Mouse (Mus musculus): ENCODE results near the gene Ubtd2.

The Ubtd2 gene

DNA sequence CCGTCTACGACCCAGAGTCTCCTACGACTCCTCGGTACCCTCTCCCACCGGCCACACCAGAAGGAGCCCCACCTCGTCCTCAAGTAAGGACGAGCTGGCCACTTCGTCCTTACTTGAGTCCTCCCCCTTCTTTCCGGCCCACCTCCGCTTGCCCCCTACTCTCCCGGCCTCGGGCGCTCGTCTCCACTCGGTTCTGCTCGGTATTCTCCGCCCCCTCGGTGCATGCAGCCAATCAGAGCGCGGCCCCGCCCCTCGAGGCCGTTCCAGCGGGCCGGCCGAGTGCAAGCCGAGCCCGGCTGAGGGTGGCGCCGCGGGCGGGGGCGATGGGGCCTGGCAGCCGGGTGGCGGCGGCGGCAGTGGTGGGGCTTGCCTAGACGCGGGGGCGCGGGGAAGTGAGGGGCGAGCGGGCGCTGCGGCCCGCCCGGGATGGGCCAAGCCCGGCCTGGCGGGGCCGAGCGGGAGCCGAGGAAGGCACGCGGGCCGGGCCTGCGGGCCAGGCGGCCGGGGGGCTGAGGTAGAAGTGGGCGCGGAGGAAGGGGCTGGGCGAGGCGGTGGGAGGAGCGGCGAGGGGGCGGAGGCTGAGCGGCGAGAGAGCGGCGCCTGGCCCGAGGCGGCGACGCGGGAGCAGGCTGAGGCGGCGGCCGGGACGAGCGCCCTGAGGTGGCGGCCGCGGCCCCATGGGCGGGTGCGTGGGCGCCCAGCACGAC lies at the start of gene Ubtd2:
Gene Ubtd2, plus strand, starts transcription at position 571 of the 707 bp plus-strand sequence.
- peak; percentile 95 for ATAC-seq (ENCODE audit: insufficient number of reproducible peaks, low FRiP score, low TSS enrichment)

DNA sequence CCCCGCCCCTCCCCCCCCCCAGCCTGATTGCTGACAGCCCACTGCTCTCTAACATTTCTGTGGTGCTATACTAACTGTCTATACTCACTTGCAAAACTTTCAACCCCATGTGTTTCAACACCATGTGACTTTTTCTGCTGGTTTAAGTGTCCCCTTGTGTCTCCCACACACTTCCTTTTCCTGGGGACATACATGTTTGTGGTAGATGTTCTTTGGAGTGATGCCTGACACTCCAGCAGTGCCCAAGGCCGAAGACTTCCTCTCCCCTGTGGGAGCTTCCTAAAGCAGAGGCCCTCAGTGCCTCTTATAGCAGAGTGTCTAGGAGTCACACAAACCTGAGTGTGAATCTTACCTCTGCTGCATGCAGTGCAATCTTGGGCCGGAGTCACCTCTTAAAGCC lies 47.3 kb upstream of the Ubtd2 start:
- ATAC-seq (ENCODE audit: insufficient number of reproducible peaks, low FRiP score, low TSS enrichment), result no peak

DNA sequence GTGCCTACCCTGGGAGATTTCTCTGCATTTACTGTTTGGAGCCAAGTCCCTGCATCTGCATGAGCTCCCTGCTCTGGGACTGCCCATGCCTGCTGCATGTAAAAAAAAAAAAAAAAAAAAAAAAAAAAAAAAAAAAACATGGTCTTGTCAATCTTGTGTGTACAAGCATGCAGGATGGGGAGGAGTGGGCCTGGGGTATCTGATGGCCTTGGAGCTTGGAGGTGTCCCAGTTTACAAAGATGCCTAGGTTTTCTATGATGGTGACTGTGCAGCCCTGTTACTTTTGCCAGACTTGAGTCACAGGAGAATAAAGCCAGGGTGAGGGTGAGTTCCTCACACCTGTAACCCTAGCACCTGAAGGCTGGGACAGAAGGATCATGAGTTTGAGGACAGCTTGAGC lies 46.1 kb upstream of the Ubtd2 start:
- no peak for ATAC-seq (ENCODE audit: insufficient number of reproducible peaks, low FRiP score, low TSS enrichment)

DNA sequence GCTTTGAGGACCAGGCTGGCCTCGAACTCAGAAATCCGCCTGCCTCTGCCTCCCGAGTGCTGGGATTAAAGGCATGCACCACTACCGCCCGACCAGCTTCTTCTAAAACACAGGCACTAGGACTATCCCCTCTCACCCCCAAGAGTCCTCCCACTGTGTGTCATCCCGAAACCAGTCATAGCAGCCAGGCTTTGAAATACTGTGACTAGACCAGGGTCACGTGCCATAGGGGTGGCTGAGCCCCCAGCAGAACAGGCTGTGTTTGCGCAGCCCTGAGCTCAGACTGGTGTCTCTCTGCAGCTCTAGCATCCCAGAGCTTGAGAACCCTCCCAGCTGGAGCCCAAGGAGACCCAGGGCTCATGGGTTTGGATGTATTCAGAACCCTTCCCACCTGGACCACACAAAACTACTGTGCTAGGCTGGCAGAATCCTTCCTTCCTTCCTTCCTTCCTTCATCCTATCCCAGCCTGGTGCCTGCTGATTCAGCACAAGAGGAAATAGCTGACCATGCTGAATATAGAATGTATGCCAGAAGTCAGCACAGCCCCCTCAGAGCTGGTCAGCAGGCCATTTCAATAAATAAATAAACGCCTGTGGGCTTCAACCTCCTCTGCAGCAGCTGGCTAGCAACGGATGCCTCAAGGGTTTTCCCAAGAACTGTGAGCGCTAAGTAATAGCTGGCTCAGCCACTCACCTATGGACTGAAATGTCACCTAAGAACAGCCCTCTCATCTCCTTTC lies 45.2 kb upstream of the Ubtd2 start:
- no peak for ATAC-seq (ENCODE audit: insufficient number of reproducible peaks, low FRiP score, low TSS enrichment)

DNA sequence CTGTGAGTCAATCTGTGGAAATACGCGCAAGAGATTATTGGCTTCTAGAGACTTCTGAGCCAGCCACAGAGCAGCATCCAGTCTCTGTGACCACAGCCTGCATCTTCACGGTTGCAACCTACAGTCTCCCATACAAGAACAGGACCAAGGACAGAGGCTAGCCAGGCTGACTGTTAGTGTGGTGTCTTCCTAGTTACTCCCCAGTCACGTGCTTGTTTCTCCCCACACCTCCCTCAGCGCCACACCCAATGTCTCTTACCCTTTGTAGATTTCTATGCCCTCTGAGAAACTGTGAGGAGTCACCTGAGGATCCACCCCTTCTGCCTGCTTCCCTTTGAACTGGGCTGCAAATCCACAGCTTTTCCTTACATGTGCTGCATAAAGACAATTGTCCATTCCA lies 35.2 kb upstream of the Ubtd2 start:
- ATAC-seq (ENCODE audit: insufficient number of reproducible peaks, low FRiP score, low TSS enrichment), result no peak

DNA sequence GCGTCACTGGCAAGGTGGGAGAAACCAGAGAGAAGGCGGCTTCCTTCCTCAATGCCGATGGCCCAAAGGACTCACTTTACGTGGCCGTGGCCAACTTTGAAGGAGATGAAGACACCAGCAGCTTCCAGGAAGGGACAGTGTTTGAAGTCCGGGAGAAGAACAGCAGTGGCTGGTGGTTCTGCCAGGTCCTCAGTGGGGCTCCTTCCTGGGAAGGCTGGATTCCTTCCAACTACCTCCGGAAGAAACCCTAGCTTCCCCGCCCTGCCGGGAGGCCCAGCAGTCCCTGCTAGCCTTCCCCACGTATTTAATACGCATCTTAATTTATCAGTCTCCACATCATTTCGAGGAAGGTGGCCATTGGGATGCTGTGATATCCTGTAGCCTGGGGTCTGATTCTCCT lies 31.9 kb upstream of the Ubtd2 start:
- peak; percentile 8; the same call in 1 of the 2 replicates for ATAC-seq (ENCODE audit: insufficient number of reproducible peaks, low FRiP score, low TSS enrichment)

DNA sequence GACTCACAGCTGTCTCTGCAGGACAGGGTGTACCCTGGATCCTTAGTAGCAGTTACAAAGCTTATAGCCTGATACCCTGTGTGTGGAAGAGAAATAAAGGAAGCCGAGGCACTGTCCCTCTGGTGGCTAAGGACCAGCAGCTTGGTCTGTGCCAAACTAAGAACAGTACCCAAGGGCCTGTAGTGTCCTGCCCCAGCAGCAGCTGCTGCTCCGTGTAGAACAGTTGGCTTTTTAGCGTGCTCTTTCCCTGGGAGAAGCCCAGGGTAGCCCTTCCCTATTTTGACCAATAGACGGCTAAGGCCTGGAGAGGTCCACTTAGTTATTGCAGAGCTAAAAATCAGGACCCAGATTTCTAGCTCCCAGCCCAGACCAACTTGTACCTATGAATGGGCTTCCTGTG lies 30.6 kb upstream of the Ubtd2 start:
- ATAC-seq (ENCODE audit: insufficient number of reproducible peaks, low FRiP score, low TSS enrichment), result no peak

DNA sequence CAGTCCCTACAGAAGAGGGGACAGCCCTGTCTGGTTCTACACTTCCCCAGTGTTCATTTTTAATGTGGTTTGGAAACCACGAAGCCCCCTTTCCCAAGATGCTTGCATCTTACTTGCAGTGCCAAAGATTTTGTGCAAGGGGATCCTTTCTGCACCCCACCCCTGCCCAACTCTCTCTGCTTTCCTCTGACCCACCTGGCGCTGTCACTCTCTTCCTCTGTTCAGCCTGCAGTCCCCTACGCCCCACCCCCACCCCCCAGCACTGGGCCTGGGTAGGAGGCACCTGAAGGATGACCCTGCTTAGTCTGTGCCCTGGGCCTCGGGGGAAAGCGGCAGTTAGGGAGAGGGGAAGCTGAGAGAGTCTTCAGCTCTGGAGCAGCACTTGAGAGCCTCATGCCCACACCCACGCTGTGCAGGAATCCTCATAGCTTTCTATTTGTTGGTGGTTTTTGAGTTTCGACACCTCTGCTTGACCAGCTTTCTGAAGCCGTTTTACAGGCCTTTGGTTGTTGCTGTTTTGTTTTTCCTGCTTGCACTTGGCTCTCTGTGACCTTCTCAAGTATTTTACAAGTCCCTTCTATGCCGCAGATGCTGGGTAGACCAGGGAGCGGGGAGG lies 30.0 kb upstream of the Ubtd2 start:
- ATAC-seq (ENCODE audit: insufficient number of reproducible peaks, low FRiP score, low TSS enrichment), result no peak

DNA sequence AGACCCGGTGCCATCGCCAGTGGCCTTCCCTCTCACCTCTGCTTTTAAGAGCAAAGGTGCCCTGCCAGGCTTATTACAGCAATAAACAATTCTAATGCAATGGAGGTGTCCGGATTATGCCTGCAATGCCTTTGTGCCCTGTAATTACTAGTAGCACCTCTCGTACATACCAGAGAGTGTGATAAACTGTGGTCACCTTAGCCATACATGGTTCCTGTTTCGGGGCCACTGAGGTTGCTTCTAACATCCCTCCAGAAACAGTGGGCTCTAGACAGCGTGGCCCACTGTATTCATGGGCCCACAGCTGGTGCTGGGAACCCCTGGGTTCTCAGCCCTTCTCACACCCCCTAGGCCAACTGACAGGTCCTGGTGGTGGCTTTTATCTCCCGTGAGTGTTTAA lies 27.6 kb upstream of the Ubtd2 start:
- ATAC-seq (ENCODE audit: insufficient number of reproducible peaks, low FRiP score, low TSS enrichment), result no peak

DNA sequence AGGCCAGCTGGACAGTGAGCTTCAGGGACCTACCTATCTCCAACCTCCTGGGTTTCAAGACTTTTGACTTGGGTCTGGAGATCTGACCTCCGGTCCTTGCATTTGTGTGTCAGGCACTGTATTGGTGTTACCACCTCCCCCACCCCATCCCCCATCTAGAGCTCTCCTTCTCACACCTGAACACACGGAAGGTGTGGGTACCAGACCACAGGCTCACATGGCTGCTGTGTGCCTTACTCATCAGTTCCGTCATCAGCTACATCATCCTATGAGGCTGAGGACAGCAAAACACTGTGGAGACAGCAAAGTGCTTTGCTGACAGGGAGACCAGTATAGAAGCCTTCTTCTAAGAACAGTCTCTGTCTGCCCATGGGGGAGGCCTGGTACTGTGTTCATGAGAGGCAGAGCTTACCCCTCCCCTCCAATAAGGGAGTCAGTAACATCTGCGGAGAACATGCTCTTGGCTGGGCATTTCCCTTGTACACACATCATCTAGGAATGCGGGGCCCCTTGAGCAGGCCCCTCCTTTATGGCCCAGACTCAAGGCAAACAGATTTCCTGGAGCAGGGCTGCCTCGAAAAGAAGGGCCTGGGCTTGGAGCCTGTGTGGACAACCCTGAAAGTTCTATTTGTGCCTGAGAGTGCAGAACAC lies 19.6 kb upstream of the Ubtd2 start:
- no peak for ATAC-seq (ENCODE audit: insufficient number of reproducible peaks, low FRiP score, low TSS enrichment)

DNA sequence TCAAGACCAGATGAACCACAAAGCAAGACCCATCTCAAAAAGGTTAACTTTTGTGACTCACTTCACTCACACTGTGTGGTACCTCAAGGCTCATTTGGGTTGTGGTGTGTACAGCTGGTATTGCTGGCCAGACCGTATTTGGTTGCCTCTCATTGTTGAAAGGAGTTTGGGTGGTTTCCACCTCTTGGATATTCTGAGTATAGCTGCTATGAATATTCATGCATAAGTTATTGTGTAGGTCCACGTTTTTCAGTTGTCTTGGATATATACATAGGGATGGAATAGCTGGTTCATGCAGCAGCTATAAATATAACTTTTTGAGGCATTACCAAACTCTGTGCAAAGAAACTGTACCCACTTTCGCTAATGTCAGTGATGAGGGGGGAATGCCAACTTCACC lies 12.6 kb upstream of the Ubtd2 start:
- no peak for ATAC-seq (ENCODE audit: insufficient number of reproducible peaks, low FRiP score, low TSS enrichment)

DNA sequence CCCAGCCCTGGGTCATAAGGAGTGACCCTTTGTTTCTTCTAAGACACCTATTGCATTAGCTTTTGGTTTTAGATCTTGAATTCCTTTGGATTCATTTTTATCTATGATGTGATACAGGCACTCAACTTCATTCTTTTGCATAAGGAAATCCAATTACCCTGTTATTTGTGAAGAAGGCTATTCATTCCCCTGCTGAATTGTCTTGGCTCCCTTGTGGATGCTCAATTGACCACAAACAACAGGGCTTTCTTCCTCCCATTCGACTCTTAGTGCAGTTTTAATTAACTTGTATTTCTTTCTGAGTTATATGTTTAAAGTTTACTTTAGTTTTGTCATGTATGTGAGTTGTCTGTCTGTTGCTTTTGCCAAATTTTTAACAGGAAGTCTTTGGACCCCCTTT lies 10.9 kb upstream of the Ubtd2 start:
- ATAC-seq (ENCODE audit: insufficient number of reproducible peaks, low FRiP score, low TSS enrichment), result no peak

DNA sequence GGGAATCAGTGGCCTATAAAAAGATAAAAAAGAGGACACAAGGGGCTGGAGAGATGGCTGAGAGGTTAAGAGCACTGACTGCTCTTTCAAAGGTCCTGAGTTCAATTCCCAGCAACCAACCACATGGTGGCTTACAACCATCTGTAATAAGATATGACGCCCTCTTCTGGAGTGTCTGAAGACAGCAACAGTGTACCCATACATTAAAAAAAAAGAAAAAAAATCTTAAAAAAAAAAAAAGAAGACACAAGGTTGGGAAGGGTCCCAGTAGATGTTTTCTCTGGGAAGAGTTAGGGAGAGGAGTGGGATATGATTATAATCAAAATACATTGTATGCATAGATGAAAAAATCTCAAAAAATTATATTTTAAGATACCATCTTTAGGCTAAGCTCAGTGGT lies 10.0 kb upstream of the Ubtd2 start:
- ATAC-seq (ENCODE audit: insufficient number of reproducible peaks, low FRiP score, low TSS enrichment), result no peak

DNA sequence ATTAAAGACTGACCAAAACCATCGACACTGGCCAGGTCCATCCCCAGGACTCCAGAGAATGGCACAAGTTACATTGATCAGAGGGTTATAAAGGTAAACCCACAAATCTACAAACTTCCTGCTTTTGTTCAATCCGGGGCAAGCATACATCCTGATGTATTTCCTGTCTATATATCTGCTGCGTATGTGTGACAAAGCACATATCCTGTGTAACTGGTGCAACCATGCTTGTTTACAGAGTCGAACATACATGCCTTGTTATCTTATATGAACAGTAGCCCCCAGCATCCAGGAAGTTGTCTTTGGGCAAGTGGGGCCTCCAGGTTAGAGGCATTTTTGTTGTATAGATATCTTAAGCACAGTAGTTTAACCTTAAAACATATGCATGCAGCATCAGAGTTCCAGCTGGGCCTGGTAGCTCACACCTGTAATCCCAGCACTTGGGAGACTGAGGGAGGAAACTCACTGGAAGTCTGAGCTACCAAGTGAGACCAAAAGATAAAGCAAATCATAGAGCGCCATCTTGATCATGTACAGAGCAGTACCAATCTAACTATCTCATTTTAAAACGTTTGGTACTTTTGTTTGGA lies 9.4 kb upstream of the Ubtd2 start:
- ATAC-seq (ENCODE audit: insufficient number of reproducible peaks, low FRiP score, low TSS enrichment), result no peak

DNA sequence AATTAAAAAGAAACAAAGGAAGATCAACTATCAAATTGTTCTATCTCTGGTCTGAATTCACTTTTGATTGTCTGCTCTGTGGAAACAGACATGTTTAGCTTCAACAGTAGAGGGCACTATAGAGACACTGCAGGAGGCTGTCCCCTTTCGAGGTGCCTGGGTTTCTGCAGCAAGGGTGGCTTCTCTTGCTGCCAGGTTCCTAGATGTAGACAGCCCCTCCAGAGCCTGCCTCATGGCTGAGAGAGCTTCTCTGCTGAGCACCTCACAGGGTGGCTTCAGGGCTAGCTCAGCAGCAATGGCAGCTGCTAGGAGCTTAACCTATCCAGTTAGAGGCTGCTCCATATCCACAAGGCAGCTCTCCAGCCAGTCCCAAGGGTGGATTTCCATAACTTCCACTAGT lies 5.0 kb upstream of the Ubtd2 start:
- peak; percentile 47 for ATAC-seq (ENCODE audit: insufficient number of reproducible peaks, low FRiP score, low TSS enrichment)

DNA sequence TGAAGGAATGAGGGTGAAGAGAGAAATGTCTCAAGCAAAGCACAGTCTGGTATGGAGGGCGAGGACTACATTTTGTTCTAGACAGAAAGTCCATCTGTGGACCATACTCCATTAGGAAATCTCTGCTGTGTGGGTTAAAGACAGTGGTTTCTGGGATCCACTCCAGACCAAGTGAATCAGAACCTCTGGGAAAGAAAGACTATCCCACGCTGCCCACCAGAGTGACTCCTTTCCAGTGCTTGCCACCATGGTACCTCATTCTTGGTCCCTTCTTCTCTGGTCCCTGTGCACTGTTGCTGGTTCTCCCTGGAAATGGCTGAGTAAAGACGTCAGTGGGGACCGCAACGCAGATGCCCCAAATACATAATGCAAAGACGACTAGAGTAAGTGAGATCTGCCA lies 3.9 kb upstream of the Ubtd2 start:
- ATAC-seq (ENCODE audit: insufficient number of reproducible peaks, low FRiP score, low TSS enrichment), result no peak

DNA sequence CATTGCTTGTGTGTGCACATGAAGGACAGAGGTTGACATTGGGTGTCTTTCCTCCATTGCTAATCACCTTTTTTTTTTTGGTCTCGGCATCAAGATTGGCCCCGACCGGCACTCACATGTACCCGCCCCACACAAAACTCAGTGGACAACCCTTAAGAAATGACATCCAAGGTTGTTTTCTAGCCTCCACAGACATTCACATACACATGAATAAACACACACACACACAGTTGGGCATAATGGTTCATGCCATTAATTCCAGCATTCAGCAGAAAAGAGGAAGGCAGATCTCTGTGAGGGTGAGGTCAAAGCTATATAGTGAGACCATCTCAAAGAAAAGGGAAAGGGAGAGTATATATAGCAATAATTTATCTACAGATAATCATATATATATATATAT lies 2.4 kb upstream of the Ubtd2 start:
- ATAC-seq (ENCODE audit: insufficient number of reproducible peaks, low FRiP score, low TSS enrichment), result no peak

DNA sequence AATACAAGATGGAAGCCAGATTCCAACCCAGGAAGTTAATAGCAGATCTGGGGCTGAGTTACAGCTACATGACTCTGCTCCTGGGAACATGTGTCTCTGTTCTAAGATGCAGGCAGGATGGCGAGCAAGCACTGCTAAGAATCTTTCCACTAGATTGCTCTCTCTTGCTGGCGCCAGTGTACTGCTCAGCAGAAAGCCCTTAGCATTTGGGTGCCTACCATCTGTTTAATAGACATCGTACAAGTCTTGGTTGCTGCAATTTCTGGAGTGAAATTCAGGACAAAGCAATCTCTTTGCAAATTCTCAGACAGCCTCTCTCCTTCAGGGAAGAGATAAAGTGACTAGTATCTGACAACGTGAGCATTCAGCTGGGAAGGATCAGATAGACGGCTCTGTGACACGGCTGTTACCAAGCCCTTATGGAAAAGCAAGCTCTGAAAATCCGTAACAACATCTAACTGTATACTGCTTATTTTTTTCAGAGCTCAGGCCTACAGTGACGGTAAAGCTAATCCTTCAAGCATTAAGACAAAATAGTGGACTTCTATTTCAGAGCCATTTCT lies 1.7 kb upstream of the Ubtd2 start:
- no peak for ATAC-seq (ENCODE audit: insufficient number of reproducible peaks, low FRiP score, low TSS enrichment)

DNA sequence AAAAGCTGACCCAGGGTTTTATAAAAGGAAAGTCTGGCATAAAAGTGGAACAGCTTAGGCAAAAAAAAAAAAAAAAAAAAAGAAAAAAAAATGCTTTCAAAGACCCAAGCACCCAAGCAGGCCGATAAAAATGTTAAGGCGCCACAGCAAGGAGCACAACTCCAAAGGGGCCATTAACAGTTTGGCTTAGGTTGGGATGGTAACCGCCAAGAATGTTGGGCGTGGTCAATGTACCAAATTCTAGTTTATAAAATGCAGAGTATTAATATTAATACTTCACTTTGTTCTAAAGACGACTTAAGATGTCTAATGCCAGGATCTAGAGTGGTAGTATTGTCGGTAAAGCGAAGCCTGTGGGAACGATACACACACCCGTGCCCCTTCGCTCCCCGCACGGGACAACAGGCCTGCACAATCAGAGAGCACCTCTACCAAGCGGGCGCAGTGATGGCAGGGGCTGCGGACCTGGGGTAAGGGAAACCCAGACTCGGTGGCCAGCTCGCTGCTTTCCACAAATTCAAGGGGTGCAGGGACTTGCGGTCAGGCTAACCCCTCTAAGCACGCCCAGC lies 855 bp upstream of the Ubtd2 start:
- no peak for ATAC-seq (ENCODE audit: insufficient number of reproducible peaks, low FRiP score, low TSS enrichment)

DNA sequence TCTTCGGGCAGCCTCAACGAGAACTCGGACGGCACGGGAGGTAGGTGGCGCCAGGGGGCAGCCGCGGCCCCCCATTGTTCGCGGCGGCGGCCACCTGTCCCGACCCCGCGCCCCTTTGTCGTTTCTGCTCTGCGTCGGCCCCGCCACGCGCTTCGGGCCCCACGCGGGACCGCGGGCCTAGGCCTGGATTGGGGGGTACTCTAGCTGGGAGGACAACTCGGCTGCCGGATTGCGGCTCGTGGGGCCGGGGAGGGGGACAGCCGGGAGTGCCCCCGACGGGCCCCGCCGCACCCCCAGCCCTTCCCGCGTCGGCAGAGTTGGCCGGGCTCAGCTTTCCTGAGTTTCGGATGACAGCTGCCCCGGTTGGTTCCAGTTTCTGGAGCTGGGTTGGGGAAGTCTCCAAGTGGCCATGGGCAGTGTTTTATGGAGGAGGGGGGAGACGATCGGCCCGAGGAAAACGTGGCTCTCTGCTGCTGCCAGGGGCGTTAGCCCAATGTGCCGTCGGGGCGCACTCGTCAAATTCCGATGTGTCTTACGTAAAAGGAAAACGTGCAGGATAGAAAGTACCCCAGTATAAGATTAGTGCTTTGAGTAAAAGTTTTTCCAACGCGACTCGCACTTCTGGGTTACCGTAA lies 454 bp downstream of the Ubtd2 start:
- ATAC-seq (ENCODE audit: insufficient number of reproducible peaks, low FRiP score, low TSS enrichment), result 0 out of 2 replicates have a peak, but pooled peaks have one; percentile 5
